ENCODE assay signal across 29 mouse cellular contexts in genomic region chr5:139561363-139562001, GRCm38 (mm10). TPM values are rescaled to one million over a fixed set of nuclear protein-coding genes. Genes with fewer than 3 reads are reported as not detected.
DNase-seq lines count a peak whose midpoint lies in the region; ATAC-seq and TF ChIP-seq lines count a peak whose summit lies in the region.
"Had no signal": no experiment of that assay in that cellular context is flagged by ENCODE, and none has a peak within 500 bp of the region (broad histone marks: within the 10 kb centered on the region; RNA-seq: fewer than 3 reads in every experiment).

No protein-coding gene starts in this region.

- no peak for TF ChIP-seq CTCF in cerebellum, adult 2 months (IDR thresholded peaks at IDR 0.05; ENCODE audit: borderline replicate concordance, insufficient read depth, low read depth, low read length)
- no peak for TF ChIP-seq CTCF in brain, embryonic 14.5 days (IDR thresholded peaks at IDR 0.05; ENCODE audit: borderline replicate concordance, extremely low read depth, insufficient read depth, insufficient read length)

- H3K4me1 ChIP-seq in cerebellum, adult 2 months (ENCODE audit: control insufficient read depth, insufficient read depth, low read length): peaks cover 17% of the 10 kb centered on the region; the same call in 1 of the 2 replicates

- no peak for ATAC-seq in monocyte, adult 5-6 weeks (replicated peaks; ENCODE audit: insufficient number of reproducible peaks, low FRiP score, low TSS enrichment, poor library complexity, severe bottlenecking)
- ATAC-seq: forebrain, embryonic 13.5 days; forebrain, embryonic 16.5 days; intestine, postnatal 0 days had no signal

- DNase-seq in cerebellum, adult 2 months: peak; percentile 45 to 69
- DNase-seq in cerebellum, adult 8-10 months: no peak
- peak; percentile 65 to 72 for DNase-seq in cerebellum, postnatal 10 days
- no peak for DNase-seq in cerebellum, adult 11 months
- DNase-seq in brain, embryonic 14.5 days (ENCODE audit: low read depth): peak; percentile 36
- no peak for DNase-seq in kidney, postnatal 25 days
- DNase-seq: adrenal gland, adult 2 months; adrenal gland, postnatal 14 days; B cell, adult 2 months; gastrocnemius, postnatal 10 days; gastrocnemius, postnatal 36 days; heart, adult 2 months; heart, postnatal 14 days; heart, postnatal 4 days; kidney, adult 2 months had no signal

- peak overlapping the region; percentile 54; the same call in 1 of the 2 replicates for H3K27ac ChIP-seq in cerebellum, adult 2 months (ENCODE audit: insufficient read depth, low read length)
- H3K27ac ChIP-seq: forebrain, embryonic 10.5 days; forebrain, embryonic 13.5 days; heart, adult 2 months; heart, embryonic 10.5 days; heart, embryonic 13.5 days; hindbrain, embryonic 15.5 days had no signal

- H3K27me3 ChIP-seq in cerebellum, adult 2 months (ENCODE audit: control insufficient read depth, insufficient read depth, low read length): no peaks in the 10 kb centered on the region

- no peak for TF ChIP-seq POLR2A in cerebellum, adult 2 months (IDR thresholded peaks at IDR 0.05; ENCODE audit: borderline replicate concordance, insufficient read depth, low read length)
- TF ChIP-seq POLR2A in brain, embryonic 14.5 days (IDR thresholded peaks at IDR 0.05; ENCODE audit: borderline replicate concordance, extremely low read depth, insufficient read depth, insufficient read length, poor library complexity, severe bottlenecking): no peak

- 43% methylated on average over 4 of the region's 4 CpGs for WGBS in cerebellum, adult 2 months

- H3K4me3 ChIP-seq in cerebellum, adult 2 months (replicated peaks; ENCODE audit: insufficient read depth, low read depth, low read length): no peak overlapping the region
- H3K4me3 ChIP-seq: forebrain, embryonic 10.5 days; forebrain, embryonic 13.5 days; heart, adult 2 months; heart, embryonic 10.5 days; heart, embryonic 13.5 days; hindbrain, embryonic 15.5 days had no signal

RNA-seq across cellular contexts. Expression of gene Uncx, which starts 18.2 kb away (rescaled TPM):
- 38.1 and 38.8 TPM in 2 replicates for polyA plus RNA-seq in cerebellum, adult 2 months (2012; rRNA removed)
- polyA plus RNA-seq in brain, embryonic 14.5 days (2012; rRNA removed): 26.5 and 42.0 TPM in 2 replicates
- total RNA-seq in monocyte, adult 5-6 weeks (2017): not detected in 3 replicates
- total RNA-seq: adrenal gland, adult 2 months; adrenal gland, postnatal 14 days; CH12.LX; G1E; gastrocnemius, adult 18-20 months; gastrocnemius, postnatal 10 days; gastrocnemius, postnatal 36 days; granulocyte monocyte progenitor cell, adult 5-6 weeks; heart, adult 2 months; heart, postnatal 14 days; heart, postnatal 4 days had no signal
- polyA plus RNA-seq: adrenal gland, adult 2 months; G1E; heart, adult 2 months; heart, embryonic 13.5 days; heart, embryonic 16.5 days; intestine, embryonic 14.5 days; intestine, postnatal 0 days had no signal

Comparison
In these comparisons a context has a peak if more than half of its experiments do, and no peak if none do; other contexts are left out.
1. DNase-seq: peak in cerebellum, adult 2 months (2 of 2), cerebellum, postnatal 10 days (2 of 2) and brain, embryonic 14.5 days (single experiment); none in cerebellum, adult 8-10 months (single experiment), cerebellum, adult 11 months (single experiment) and kidney, postnatal 25 days (0 of 2).